Mouse (Mus musculus) MEL (cell line): ENCODE results near the gene Med19. TPM values are rescaled to one million over a fixed set of nuclear protein-coding genes. Genes with fewer than 3 reads are reported as not detected.

Experiments used
- DNase-seq: peaks from one replicate; pipeline ENCODE4 v3.0.0; 2011; ENCODE audit warnings: low read depth, low spot score
- H3K27ac ChIP-seq: 2 replicates; pipeline ENCODE4 v1.5.1; 2012; ENCODE audit warnings: low read depth, mild to moderate bottlenecking, control low read depth, low read length, moderate library complexity; ENCODE audit not compliant: control insufficient read depth
- H3K27me3 ChIP-seq, 2 experiments: fragments of 150-350 bp in 1 of 2; sonication (generic) in 1 of 2; 2 replicates each; pipeline ENCODE4 v1.6.1; 2012; ENCODE audit warnings: low read length in 2 of 2, mild to moderate bottlenecking in 2 of 2, improper control_type of control experiment in 1 of 2, moderate library complexity in 1 of 2; ENCODE audit not compliant: insufficient read depth in 2 of 2, control insufficient read depth in 1 of 2
- H3K36me3 ChIP-seq, 2 experiments: 2 replicates each; pipeline ENCODE4 v1.6.1; 2012 to 2014; ENCODE audit warnings: low read length in 2 of 2, improper control_type of control experiment in 1 of 2, inconsistent platforms in 1 of 2, mild to moderate bottlenecking in 1 of 2; ENCODE audit not compliant: insufficient read depth in 2 of 2, control insufficient read depth in 1 of 2
- H3K4me1 ChIP-seq, 2 experiments: fragments of 150-350 bp in 1 of 2; sonication (generic) in 1 of 2; 2 replicates each; pipeline ENCODE4 v1.6.1; 2012; ENCODE audit warnings: low read length in 2 of 2, improper control_type of control experiment in 1 of 2, mild to moderate bottlenecking in 1 of 2; ENCODE audit not compliant: insufficient read depth in 2 of 2, control insufficient read depth in 1 of 2
- H3K4me3 ChIP-seq, 2 experiments: fragments of 150-350 bp in 1 of 2; sonication (generic) in 1 of 2; 2 replicates each; pipeline ENCODE4 v1.5.1; 2012; ENCODE audit warnings: low read depth in 2 of 2, low read length in 2 of 2, mild to moderate bottlenecking in 2 of 2, moderate library complexity in 2 of 2, control low read depth in 1 of 2, improper control_type of control experiment in 1 of 2; ENCODE audit not compliant: control insufficient read depth in 1 of 2, insufficient read depth in 1 of 2
- H3K79me2 ChIP-seq: 2 replicates; pipeline ENCODE4 v1.6.1; 2012; ENCODE audit warnings: mild to moderate bottlenecking, low read length, moderate library complexity; ENCODE audit not compliant: control insufficient read depth, poor library complexity, insufficient read depth
- H3K9ac ChIP-seq: 2 replicates; pipeline ENCODE4 v1.6.1; 2012; ENCODE audit warnings: low read depth, mild to moderate bottlenecking, control low read depth, low read length, moderate library complexity; ENCODE audit not compliant: control insufficient read depth, poor library complexity, severe bottlenecking
- H3K9me3 ChIP-seq: fragments of 150-350 bp; sonication (generic); replicated peaks from 2 replicates; pipeline ENCODE4 v1.6.1; 2012; ENCODE audit warnings: mild to moderate bottlenecking, low read length, improper control_type of control experiment, moderate library complexity; ENCODE audit not compliant: insufficient read depth
- BHLHE40 ChIP-seq: IDR thresholded peaks from 2 replicates; pipeline ENCODE4 v1.6.1; 2012; ENCODE audit warnings: low read depth, mild to moderate bottlenecking, inconsistent platforms, low read length, improper control_type of control experiment, borderline replicate concordance
- CHD1 ChIP-seq: IDR thresholded peaks from 2 replicates; pipeline ENCODE4 v1.6.1; 2012; ENCODE audit warnings: low read depth, mild to moderate bottlenecking, inconsistent platforms, low read length, improper control_type of control experiment
- CHD2 ChIP-seq: IDR thresholded peaks from 2 replicates; pipeline ENCODE4 v1.6.1; 2011; ENCODE audit warnings: low read length, improper control_type of control experiment
- CTCF ChIP-seq, 3 experiments: IDR thresholded peaks in 2 of 3; conservative IDR thresholded peaks in 1 of 3; 2 replicates each; pipeline ENCODE4 v1.5.1; 2011 to 2012; ENCODE audit warnings: low read length in 3 of 3, low read depth in 2 of 3, mild to moderate bottlenecking in 2 of 3, improper control_type of control experiment in 1 of 3, inconsistent platforms in 1 of 3, mixed read lengths in 1 of 3, moderate library complexity in 1 of 3; ENCODE audit not compliant: control insufficient read depth in 1 of 3, insufficient read depth in 1 of 3, poor library complexity in 1 of 3, severe bottlenecking in 1 of 3
- E2F4 ChIP-seq: IDR thresholded peaks from 2 replicates; pipeline ENCODE4 v1.6.1; 2011; ENCODE audit warnings: low read depth, low read length, improper control_type of control experiment, borderline replicate concordance
- EP300 ChIP-seq, 2 experiments: IDR thresholded peaks; 2 replicates each; pipeline ENCODE4 v1.6.1; 2011; ENCODE audit warnings: improper control_type of control experiment in 2 of 2, low read length in 2 of 2, low read depth in 1 of 2, mild to moderate bottlenecking in 1 of 2
- ETS1 ChIP-seq: IDR thresholded peaks from 2 replicates; pipeline ENCODE4 v1.6.1; 2012; ENCODE audit warnings: low read depth, mild to moderate bottlenecking, inconsistent platforms, low read length, improper control_type of control experiment, moderate library complexity
- GABPA ChIP-seq: IDR thresholded peaks from 2 replicates; pipeline ENCODE4 v1.6.1; 2012; ENCODE audit warnings: low read depth, mild to moderate bottlenecking, inconsistent platforms, low read length, improper control_type of control experiment, moderate library complexity
- GATA1 ChIP-seq: IDR thresholded peaks from 2 replicates; pipeline ENCODE4 v1.6.1; 2011; ENCODE audit warnings: low read depth, low read length, improper control_type of control experiment
- HCFC1 ChIP-seq: IDR thresholded peaks from 2 replicates; pipeline ENCODE4 v1.6.1; 2012; ENCODE audit warnings: low read depth, mild to moderate bottlenecking, inconsistent platforms, low read length, improper control_type of control experiment, moderate library complexity
- JUND ChIP-seq: IDR thresholded peaks from 2 replicates; pipeline ENCODE4 v1.6.1; 2011; ENCODE audit warnings: low read depth, mild to moderate bottlenecking, improper control_type of control experiment, low read length
- KAT2A ChIP-seq: conservative IDR thresholded peaks from 2 replicates; pipeline ENCODE4 v1.6.1; 2012; ENCODE audit warnings: low read depth, low read length, improper control_type of control experiment, inconsistent platforms
- MAFK ChIP-seq: IDR thresholded peaks from 2 replicates; pipeline ENCODE4 v1.6.1; 2011; ENCODE audit warnings: low read depth, mild to moderate bottlenecking, low read length, improper control_type of control experiment, borderline replicate concordance
- MAX ChIP-seq: IDR thresholded peaks from 2 replicates; pipeline ENCODE4 v1.6.1; 2011; ENCODE audit warnings: low read length, improper control_type of control experiment
- MAZ ChIP-seq: IDR thresholded peaks from 2 replicates; pipeline ENCODE4 v1.6.1; 2012; ENCODE audit warnings: low read depth, mild to moderate bottlenecking, inconsistent platforms, low read length, improper control_type of control experiment
- MEF2A ChIP-seq: IDR thresholded peaks from 2 replicates; pipeline ENCODE4 v1.6.1; 2014; ENCODE audit warnings: low read depth, mild to moderate bottlenecking, inconsistent platforms, low read length, improper control_type of control experiment; ENCODE audit not compliant: poor library complexity, insufficient replicate concordance, severe bottlenecking; ENCODE audit errors: extremely low read depth
- MXI1 ChIP-seq: IDR thresholded peaks from 2 replicates; pipeline ENCODE4 v1.6.1; 2011; ENCODE audit warnings: mild to moderate bottlenecking, low read depth, low read length, improper control_type of control experiment
- MYB ChIP-seq: IDR thresholded peaks from 2 replicates; pipeline ENCODE4 v1.6.1; 2011; ENCODE audit warnings: mild to moderate bottlenecking, low read depth, low read length, improper control_type of control experiment
- MYC ChIP-seq: IDR thresholded peaks from 2 replicates; pipeline ENCODE4 v1.6.1; 2011; ENCODE audit warnings: low read depth, mild to moderate bottlenecking, low read length, improper control_type of control experiment, moderate library complexity
- NRF1 ChIP-seq: IDR thresholded peaks from 2 replicates; pipeline ENCODE4 v1.6.1; 2014; ENCODE audit warnings: low read depth, mild to moderate bottlenecking, inconsistent platforms, low read length, improper control_type of control experiment, moderate library complexity; ENCODE audit not compliant: poor library complexity, insufficient read depth, severe bottlenecking
- POLR2A ChIP-seq, 2 experiments: IDR thresholded peaks; 2 replicates each; pipeline ENCODE4 v1.6.1; 2011 to 2012; ENCODE audit warnings: low read length in 2 of 2, mild to moderate bottlenecking in 2 of 2, control low read depth in 1 of 2, improper control_type of control experiment in 1 of 2, low read depth in 1 of 2, moderate library complexity in 1 of 2; ENCODE audit not compliant: control insufficient read depth in 1 of 2, insufficient read depth in 1 of 2, poor library complexity in 1 of 2
- POLR2AphosphoS2 ChIP-seq: IDR thresholded peaks from 2 replicates; pipeline ENCODE4 v1.6.1; 2011; ENCODE audit warnings: low read length, improper control_type of control experiment
- POLR2AphosphoS5 ChIP-seq: IDR thresholded peaks from 2 replicates; pipeline ENCODE4 v1.6.1; 2012; ENCODE audit warnings: low read depth, borderline replicate concordance, mild to moderate bottlenecking, inconsistent platforms, low read length, moderate library complexity, mixed read lengths
- RAD21 ChIP-seq: IDR thresholded peaks from 2 replicates; pipeline ENCODE4 v1.6.1; 2011; ENCODE audit warnings: mild to moderate bottlenecking, low read depth, low read length, improper control_type of control experiment
- SIN3A ChIP-seq: IDR thresholded peaks from 2 replicates; pipeline ENCODE4 v1.6.1; 2012; ENCODE audit warnings: low read length, improper control_type of control experiment, inconsistent platforms
- SMC3 ChIP-seq: IDR thresholded peaks from 2 replicates; pipeline ENCODE4 v1.6.1; 2011; ENCODE audit warnings: low read depth, low read length, improper control_type of control experiment
- TAL1 ChIP-seq: IDR thresholded peaks from 2 replicates; pipeline ENCODE4 v1.6.1; 2012; ENCODE audit warnings: mild to moderate bottlenecking, inconsistent platforms, low read length, moderate library complexity, mixed read lengths
- TBP ChIP-seq: IDR thresholded peaks from 2 replicates; pipeline ENCODE4 v1.8.0; 2011; ENCODE audit warnings: low read depth, low read length, improper control_type of control experiment
- TCF12 ChIP-seq: IDR thresholded peaks from 2 replicates; pipeline ENCODE4 v1.6.1; 2014; ENCODE audit warnings: low read depth, mild to moderate bottlenecking, inconsistent platforms, low read length, improper control_type of control experiment, moderate library complexity
- UBTF ChIP-seq: IDR thresholded peaks from 2 replicates; pipeline ENCODE4 v1.6.1; 2012; ENCODE audit warnings: low read depth, mild to moderate bottlenecking, inconsistent platforms, low read length, improper control_type of control experiment, moderate library complexity, borderline replicate concordance; ENCODE audit not compliant: insufficient read depth
- USF1 ChIP-seq: IDR thresholded peaks from 2 replicates; pipeline ENCODE4 v1.6.1; 2014; ENCODE audit warnings: low read depth, mild to moderate bottlenecking, inconsistent platforms, low read length, improper control_type of control experiment, moderate library complexity
- USF2 ChIP-seq, 2 experiments: IDR thresholded peaks; 2 replicates each; pipeline ENCODE4 v1.6.1; 2011 to 2012; ENCODE audit warnings: improper control_type of control experiment in 2 of 2, low read length in 2 of 2, borderline replicate concordance in 1 of 2, inconsistent platforms in 1 of 2, low read depth in 1 of 2, mild to moderate bottlenecking in 1 of 2; ENCODE audit not compliant: insufficient read depth in 1 of 2
- ZC3H11A ChIP-seq: IDR thresholded peaks from 2 replicates; pipeline ENCODE4 v1.6.1; 2012; ENCODE audit warnings: low read depth, mild to moderate bottlenecking, inconsistent platforms, low read length, improper control_type of control experiment
- ZKSCAN1 ChIP-seq: IDR thresholded peaks from 2 replicates; pipeline ENCODE4 v1.6.1; 2012; ENCODE audit warnings: low read depth, mild to moderate bottlenecking, inconsistent platforms, low read length, improper control_type of control experiment, moderate library complexity
- ZMIZ1 ChIP-seq: IDR thresholded peaks from 2 replicates; pipeline ENCODE4 v1.6.1; 2012; ENCODE audit warnings: low read depth, mild to moderate bottlenecking, inconsistent platforms, low read length, improper control_type of control experiment, moderate library complexity
- ZNF384 ChIP-seq: IDR thresholded peaks from 2 replicates; pipeline ENCODE4 v1.6.1; 2012; ENCODE audit warnings: low read depth, mild to moderate bottlenecking, inconsistent platforms, low read length, improper control_type of control experiment
- polyA plus RNA-seq, 2 experiments: library from polyadenylated mRNA; stranded (reverse) in 1 of 2; unstranded in 1 of 2; fragments of >175 nt in 1 of 2; fragments of >200 nt in 1 of 2; gene quantifications; 2 replicates each; pipeline versions ENCODE4 v1.2.1 to v1.2.4; 2012; ENCODE audit warnings: low replicate concordance in 2 of 2, low read depth in 1 of 2; ENCODE audit not compliant: insufficient read length in 2 of 2, insufficient read depth in 1 of 2, missing spikeins in 1 of 2
- total RNA-seq: library from RNA; depleted of rRNA; stranded (reverse); fragments of 300-350 nt; gene quantifications from 2 replicates; pipeline ENCODE4 v1.2.3, GENCODE M21; 2012

The Med19 gene
- total and polyA plus RNA-seq, 3 experiments = 18.8 to 26.0 TPM; not detected in 1

DNA sequence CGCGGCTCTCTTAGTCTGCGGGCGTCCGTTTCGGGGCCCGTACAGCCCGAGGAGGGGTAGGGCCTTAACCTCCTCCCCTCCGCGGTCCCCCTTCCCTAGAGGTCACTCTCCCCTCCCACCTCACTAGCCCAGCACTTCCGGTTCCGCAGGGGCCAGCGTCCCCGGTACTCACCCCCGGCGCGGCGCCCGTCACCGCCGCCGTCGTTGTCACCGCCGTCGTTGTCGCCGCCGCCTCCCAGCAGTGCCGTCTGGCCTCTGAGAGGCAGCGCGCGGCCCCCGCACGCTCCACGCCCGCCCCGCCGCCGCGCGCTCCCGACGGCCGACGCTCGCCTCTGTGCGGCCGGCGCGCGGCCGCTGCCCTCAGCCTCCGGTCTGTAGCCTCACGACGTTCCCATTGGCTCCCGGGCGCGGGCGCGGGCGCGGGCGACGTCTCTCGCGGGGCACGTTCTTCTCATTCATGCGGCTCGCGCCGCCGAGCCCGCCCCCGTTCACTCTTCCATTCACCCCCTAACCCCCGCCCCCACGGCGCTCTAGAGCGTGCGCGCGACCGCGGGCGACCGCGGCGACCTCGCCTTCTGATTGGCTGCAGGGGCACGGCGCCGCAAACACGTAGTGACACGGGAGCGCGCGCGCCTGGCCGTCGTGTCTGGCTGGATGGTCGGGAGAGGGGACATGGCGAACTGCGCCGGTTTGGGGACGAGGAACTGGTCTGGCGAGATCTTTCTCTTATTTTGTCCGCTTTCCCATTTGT, 36.8 kb downstream of the Med19 start, which contains the start of gene Zdhhc5:
Gene Zdhhc5, minus strand, starts transcription at position 370 of the 751 bp plus-strand sequence.
- H3K27me3 ChIP-seq = no peaks in the 10 kb centered on the region
- peaks cover 0 to 11% of the 10 kb centered on the region in 2 experiments; a peak in 2 of 4 replicates for H3K4me1 ChIP-seq
- peaks cover 1 to 23% of the 10 kb centered on the region in 2 experiments for H3K36me3 ChIP-seq
- H3K9ac ChIP-seq = peak within 1 kb of the TSS; percentile 99
- peak within 1 kb of the TSS; percentile 92 for H3K4me3 ChIP-seq
- peak; percentile 98 for DNase-seq
- H3K9me3 ChIP-seq = no peaks in the 10 kb centered on the region
- peaks cover 35% of the 10 kb centered on the region for H3K79me2 ChIP-seq
- H3K27ac ChIP-seq = peak within 1 kb of the TSS; percentile 98
- no peak for TF ChIP-seq SMC3
- TF ChIP-seq MXI1 = peak; percentile 39
- TF ChIP-seq GABPA = no peak
- TF ChIP-seq GATA1 = no peak
- no peak for TF ChIP-seq CTCF (IDR thresholded peaks at IDR 0.05 in 2 of 3, conservative IDR thresholded peaks at IDR 0.05 in 1 of 3; ENCODE audit: control insufficient read depth in 1 of 3, insufficient read depth in 1 of 3, low read depth in 2 of 3, low read length in 3 of 3, poor library complexity in 1 of 3, severe bottlenecking in 1 of 3)
- TF ChIP-seq POLR2AphosphoS5 = no peak
- no peak for TF ChIP-seq RAD21
- no peak for TF ChIP-seq TAL1
- TF ChIP-seq UBTF = no peak
- TF ChIP-seq MAZ = peak; percentile 60
- no peak for TF ChIP-seq ZC3H11A
- TF ChIP-seq NRF1 = peak; percentile 59
- peak; percentile 73 to 85; a peak in 3 of 4 replicates for TF ChIP-seq POLR2A (IDR thresholded peaks at IDR 0.05; ENCODE audit: control insufficient read depth in 1 of 2, insufficient read depth in 1 of 2, low read depth in 1 of 2, low read length in 2 of 2, poor library complexity in 1 of 2)
- no peak for TF ChIP-seq CHD1
- TF ChIP-seq ZNF384 = no peak
- no peak; the same call in 1 of the 2 replicates for TF ChIP-seq SIN3A
- peak; percentile 49; the same call in 1 of the 2 replicates for TF ChIP-seq TCF12
- no peak for TF ChIP-seq KAT2A
- no peak for TF ChIP-seq USF2 (IDR thresholded peaks at IDR 0.05; ENCODE audit: borderline replicate concordance in 1 of 2, insufficient read depth in 1 of 2, low read depth in 1 of 2, low read length in 2 of 2)
- peak; percentile 5; the same call in 1 of the 2 replicates for TF ChIP-seq ETS1
- peak; percentile 12; the same call in 1 of the 2 replicates for TF ChIP-seq TBP
- TF ChIP-seq ZMIZ1 = peak; percentile 85
- TF ChIP-seq MEF2A = no peak
- TF ChIP-seq BHLHE40 = no peak
- no peak for TF ChIP-seq JUND
- TF ChIP-seq MYC = no peak
- no peak for TF ChIP-seq HCFC1
- TF ChIP-seq POLR2AphosphoS2 = peak; percentile 77
- no peak for TF ChIP-seq MAFK
- no peak for TF ChIP-seq MYB
- TF ChIP-seq EP300 (IDR thresholded peaks at IDR 0.05; ENCODE audit: low read depth in 1 of 2, low read length in 2 of 2) = peak in 1 of 2 experiments; percentile 24; a peak in 1 of 4 replicates
- TF ChIP-seq ZKSCAN1 = no peak
- no peak for TF ChIP-seq E2F4
- TF ChIP-seq CHD2 = no peak
- peak; percentile 64; the same call in 1 of the 2 replicates for TF ChIP-seq MAX
- no peak for TF ChIP-seq USF1
